In genomic region chr6:29557112-29557511, GRCm38 (mm10) we compare ENCODE assay signal across 17 mouse cellular contexts. TPM values are rescaled to one million over a fixed set of nuclear protein-coding genes. Genes with fewer than 3 reads are reported as not detected.
"Had no signal": no experiment of that assay in that cellular context is flagged by ENCODE, and none has a peak within 500 bp of the region (broad histone marks: within the 10 kb centered on the region; RNA-seq: fewer than 3 reads in every experiment).

No protein-coding gene starts in this region.

- H3K4me3 ChIP-seq: midbrain, embryonic 10.5 days; midbrain, embryonic 12.5 days; midbrain, embryonic 15.5 days; neural tube, embryonic 12.5 days; stomach, embryonic 15.5 days had no signal

- H3K27me3 ChIP-seq: midbrain, embryonic 12.5 days; midbrain, embryonic 15.5 days; neural tube, embryonic 12.5 days; stomach, embryonic 15.5 days had no signal

- H3K4me2 ChIP-seq: lung, embryonic 14.5 days; midbrain, embryonic 12.5 days; midbrain, embryonic 15.5 days; neural tube, embryonic 12.5 days; stomach, embryonic 15.5 days had no signal

- H3K9me3 ChIP-seq: midbrain, embryonic 10.5 days; midbrain, embryonic 12.5 days; midbrain, embryonic 15.5 days; neural tube, embryonic 12.5 days; stomach, embryonic 15.5 days had no signal

- H3K27ac ChIP-seq: midbrain, embryonic 10.5 days; midbrain, embryonic 12.5 days; midbrain, embryonic 15.5 days; neural tube, embryonic 12.5 days; stomach, embryonic 15.5 days; stomach, postnatal 0 days had no signal

- H3K4me1 ChIP-seq: midbrain, embryonic 10.5 days; midbrain, embryonic 12.5 days; midbrain, embryonic 15.5 days; neural tube, embryonic 12.5 days; stomach, embryonic 15.5 days had no signal

- ATAC-seq: midbrain, embryonic 15.5 days had no signal

- H3K9ac ChIP-seq: lung, embryonic 14.5 days; midbrain, embryonic 12.5 days; midbrain, embryonic 15.5 days; neural tube, embryonic 12.5 days; stomach, embryonic 15.5 days had no signal

- DNase-seq: lung, adult 18-20 months; lung, embryonic 14.5 days; lung, postnatal 10 days; lung, postnatal 4 days; right cerebral cortex, postnatal 14 days; thymus, adult 2 months; thymus, postnatal 25 days; thymus, postnatal 4 days had no signal

RNA-seq across cellular contexts. Expression of gene Kcp, which starts 49.4 kb away (rescaled TPM):
- total RNA-seq: megakaryocyte, adult 5-6 weeks; megakaryocyte-erythroid progenitor cell, adult 5-6 weeks; monocyte, adult 5-6 weeks had no signal
